Mouse (Mus musculus) olfactory bulb, adult 2 months (tissue): ENCODE results near the gene Tmem107. TPM values are rescaled to one million over a fixed set of nuclear protein-coding genes. Genes with fewer than 3 reads are reported as not detected.
"Not testable (repeated sequence)": the region's sequence is repeated elsewhere in the genome, so short reads cannot be mapped to it uniquely, and the experiment has no call there.

Source experiments
- H3K27ac ChIP-seq: fragments of 200-500 bp; 2 replicates; pipeline ENCODE4 v1.5.1; 2012; ENCODE audit warnings: low read depth, low read length; ENCODE audit not compliant: insufficient read depth
- H3K4me1 ChIP-seq: fragments of 200-500 bp; 2 replicates; pipeline ENCODE4 v1.6.1; 2012; ENCODE audit warnings: low read length; ENCODE audit not compliant: control insufficient read depth, insufficient read depth
- H3K4me3 ChIP-seq: fragments of 200-500 bp; 2 replicates; pipeline ENCODE4 v1.5.1; 2012; ENCODE audit warnings: mild to moderate bottlenecking, low read depth, low read length, moderate library complexity; ENCODE audit not compliant: insufficient read depth
- CTCF ChIP-seq: fragments of 200-500 bp; IDR thresholded peaks from 2 replicates; pipeline ENCODE4 v1.5.1; 2012; ENCODE audit warnings: low read depth, mild to moderate bottlenecking, low read length, moderate library complexity; ENCODE audit not compliant: insufficient read depth
- POLR2A ChIP-seq: fragments of 200-500 bp; IDR thresholded peaks from 2 replicates; pipeline ENCODE4 v1.6.1; 2012; ENCODE audit warnings: mild to moderate bottlenecking, low read depth, low read length, moderate library complexity; ENCODE audit not compliant: insufficient read depth
- WGBS: fragments of 180-500 bp; shearing (Covaris S2); methylation state at CpG from one replicate; pipeline ENCODE4 v1.1.7; 2018; 5-methylcytosine and 5-hydroxymethylcytosine counted together
- polyA plus RNA-seq: library from polyadenylated mRNA; stranded (reverse); fragments of >200 nt; gene quantifications from 2 replicates; pipeline ENCODE4 v1.2.4, GENCODE M21; 2012; ENCODE audit warnings: low replicate concordance; ENCODE audit not compliant: missing spikeins, insufficient read depth, insufficient read length

Tmem107 gene
- polyA plus RNA-seq, 1 experiment: not detected

- peak within 1 kb of the TSS; percentile 86 for H3K4me3 ChIP-seq
- under 1% methylated on average over 62 of the region's 67 CpGs for WGBS
- H3K4me1 ChIP-seq: peaks cover 38% of the 10 kb centered on the region
- peak within 1 kb of the TSS; percentile 97 for H3K27ac ChIP-seq
- no peak for TF ChIP-seq CTCF
- peak; percentile 89 for TF ChIP-seq POLR2A
These were observed 17.7 kb downstream of the Tmem107 start, which contains the start of gene Vamp2 for GRCm38 (mm10) chr11:69088103-69088855. Vamp2 (plus strand) TSS chr11:69088490.

- WGBS: 3% methylated on average over 25 of the region's 25 CpGs
- Histone ChIP-seq H3K4me1 (peaks cover 38% of the 10 kb centered on the region), H3K4me3 (peak overlapping the region; percentile 86), H3K27ac (peak overlapping the region; percentile 97)
- no peak for TF ChIP-seq CTCF
- no peak for TF ChIP-seq POLR2A
These were observed 18.4 kb downstream of the Tmem107 start for GRCm38 (mm10) chr11:69088856-69089615.

- 41% methylated on average over 12 of the region's 12 CpGs for WGBS
These were observed 19.1 kb downstream of the Tmem107 start for GRCm38 (mm10) chr11:69089616-69090290.

GRCm38 (mm10) chr11:69090367-69090766, 19.8 kb downstream of the Tmem107 start:
- Histone ChIP-seq H3K4me1 (peaks cover 40% of the 10 kb centered on the region), H3K27ac (peak overlapping the region; percentile 36; the same call in 1 of the 2 replicates), H3K4me3 (peak overlapping the region; percentile 86)
- WGBS: 14% methylated on average over 6 of the region's 6 CpGs
- TF ChIP-seq CTCF (no peak), POLR2A (no peak)

More at GRCm38 (mm10) chr11:69089616-69090290, 19.1 kb downstream of the Tmem107 start:
- Histone ChIP-seq H3K4me1 (peaks cover 40% of the 10 kb centered on the region), H3K4me3 (peak overlapping the region; percentile 86), H3K27ac (peak overlapping the region; percentile 97)
- TF ChIP-seq POLR2A: no peak
- no peak for TF ChIP-seq CTCF

GRCm38 (mm10) chr11:69091566-69092385, 21.2 kb downstream of the Tmem107 start:
- 54% methylated on average over 7 of the region's 7 CpGs for WGBS
- H3K27ac ChIP-seq: no peak overlapping the region
- H3K4me3 ChIP-seq: no peak overlapping the region
- H3K4me1 ChIP-seq: peaks cover 33% of the 10 kb centered on the region
- TF ChIP-seq POLR2A (no peak), CTCF (no peak)

- WGBS: 3% methylated on average over 3 of the region's 3 CpGs
- H3K27ac ChIP-seq: no peak overlapping the region
- no peak overlapping the region for H3K4me3 ChIP-seq
- TF ChIP-seq POLR2A (no peak), CTCF (no peak)
- peaks cover 34% of the 10 kb centered on the region for H3K4me1 ChIP-seq
These were observed 21.8 kb downstream of the Tmem107 start for GRCm38 (mm10) chr11:69092386-69092751.

- no peak for TF ChIP-seq CTCF
- no peak for TF ChIP-seq POLR2A
- Histone ChIP-seq H3K4me3 (no peak overlapping the region), H3K27ac (no peak overlapping the region), H3K4me1 (peaks cover 34% of the 10 kb centered on the region)
- WGBS: 83% methylated on average over 4 of the region's 4 CpGs
These were observed 22.3 kb downstream of the Tmem107 start for GRCm38 (mm10) chr11:69092871-69093270.

- H3K4me3 ChIP-seq: not testable (repeated sequence)
- WGBS: 91% methylated on average over 7 of the region's 7 CpGs
- H3K27ac ChIP-seq: 0 out of 2 replicates have a peak overlapping the region, but pooled peaks have one; percentile 98
- H3K4me1 ChIP-seq: peaks cover 39% of the 10 kb centered on the region
These were observed 23.2 kb downstream of the Tmem107 start for GRCm38 (mm10) chr11:69093856-69094255.
